Comparison of ENCODE assay signal across 19 mouse cellular contexts in genomic region chr12:16640075-16640474, GRCm38 (mm10). TPM values are rescaled to one million over a fixed set of nuclear protein-coding genes. Genes with fewer than 3 reads are reported as not detected.
DNase-seq lines count a peak whose midpoint lies in the region; ATAC-seq and TF ChIP-seq lines count a peak whose summit lies in the region.
"Had no signal": no experiment of that assay in that cellular context is flagged by ENCODE, and none has a peak within 500 bp of the region (broad histone marks: within the 10 kb centered on the region; RNA-seq: fewer than 3 reads in every experiment).

No protein-coding gene starts in this region.

- no peaks in the 10 kb centered on the region for H3K9me3 ChIP-seq in kidney, embryonic 15.5 days (replicated peaks)
- no peaks in the 10 kb centered on the region for H3K9me3 ChIP-seq in stomach, postnatal 0 days (ENCODE audit: control insufficient read depth, low read length)
- H3K9me3 ChIP-seq: liver, embryonic 13.5 days; stomach, embryonic 15.5 days had no signal

- WGBS in kidney, adult 2 months = 78% methylated on average over 6 of the region's 6 CpGs
- 84% methylated on average over 6 of the region's 6 CpGs for WGBS in kidney, embryonic 15.5 days
- WGBS in stomach, postnatal 0 days = 88% methylated on average over 6 of the region's 6 CpGs

- no peak overlapping the region for H3K4me2 ChIP-seq in kidney, embryonic 15.5 days
- H3K4me2 ChIP-seq in stomach, postnatal 0 days (replicated peaks; ENCODE audit: low read depth) = no peak overlapping the region
- H3K4me2 ChIP-seq: liver, embryonic 13.5 days; lung, embryonic 14.5 days; stomach, embryonic 15.5 days had no signal

- no peak for TF ChIP-seq CTCF in gastrocnemius, adult 2 months (IDR thresholded peaks at IDR 0.05)
- no peak for TF ChIP-seq CTCF in kidney, adult 2 months (conservative IDR thresholded peaks at IDR 0.05; ENCODE audit: insufficient read depth, insufficient read length, low read depth, low read length)
- TF ChIP-seq CTCF in stomach, postnatal 0 days (IDR thresholded peaks at IDR 0.05; ENCODE audit: low read depth) = no peak

- peak overlapping the region; percentile 47 for H3K4me3 ChIP-seq in gastrocnemius, adult 2 months
- no peak overlapping the region for H3K4me3 ChIP-seq in kidney, adult 2 months (ENCODE audit: insufficient read depth, low read depth, low read length)
- H3K4me3 ChIP-seq in kidney, embryonic 15.5 days (replicated peaks) = no peak overlapping the region
- H3K4me3 ChIP-seq in stomach, postnatal 0 days (ENCODE audit: low read depth, low read length) = no peak overlapping the region
- H3K4me3 ChIP-seq: liver, embryonic 13.5 days; stomach, embryonic 15.5 days had no signal

- no peak for TF ChIP-seq EP300 in stomach, postnatal 0 days (optimal IDR thresholded peaks at IDR 0.05)

- H3K4me1 ChIP-seq in kidney, adult 2 months (ENCODE audit: control insufficient read depth, insufficient read depth, low read length) = no peaks in the 10 kb centered on the region
- 0 out of 2 replicates have a peak, but pooled peaks cover 4% of the 10 kb centered on the region for H3K4me1 ChIP-seq in kidney, embryonic 15.5 days
- H3K4me1 ChIP-seq in stomach, postnatal 0 days (replicated peaks; ENCODE audit: control insufficient read depth, insufficient read depth) = no peaks in the 10 kb centered on the region
- H3K4me1 ChIP-seq: liver, embryonic 13.5 days had no signal

- peak; percentile 88 for DNase-seq in gastrocnemius, adult 2 months
- no peak for DNase-seq in gastrocnemius, postnatal 10 days
- DNase-seq in kidney, adult 2 months = peak; percentile 80
- DNase-seq in adrenal gland, postnatal 10 days = peak; percentile 64
- peak; percentile 41 to 52 for DNase-seq in gastrocnemius, postnatal 36 days
- DNase-seq in stomach, postnatal 0 days (ENCODE audit: low spot score) = no peak
- DNase-seq: cerebellum, adult 8-10 months; liver, embryonic 13.5 days; right cerebral cortex, postnatal 25 days had no signal

- ATAC-seq in kidney, embryonic 15.5 days (replicated peaks; ENCODE audit: low FRiP score) = no peak
- no peak for ATAC-seq in stomach, postnatal 0 days (ENCODE audit: low FRiP score, low TSS enrichment)

- H3K27me3 ChIP-seq in kidney, adult 2 months (replicated peaks; ENCODE audit: control insufficient read depth, insufficient read depth, low read length) = no peaks in the 10 kb centered on the region
- H3K27me3 ChIP-seq in kidney, embryonic 15.5 days = no peaks in the 10 kb centered on the region
- no peaks in the 10 kb centered on the region for H3K27me3 ChIP-seq in stomach, postnatal 0 days (ENCODE audit: control insufficient read depth, insufficient read depth, low read length)
- H3K27me3 ChIP-seq: stomach, embryonic 15.5 days had no signal

- H3K9ac ChIP-seq in kidney, embryonic 15.5 days = no peak overlapping the region
- H3K9ac ChIP-seq in stomach, postnatal 0 days (ENCODE audit: low read length) = no peak overlapping the region
- H3K9ac ChIP-seq: liver, embryonic 13.5 days; lung, embryonic 14.5 days; stomach, embryonic 15.5 days had no signal

- TF ChIP-seq POLR2A in kidney, adult 2 months (IDR thresholded peaks at IDR 0.05; ENCODE audit: low read depth, low read length) = no peak

- intact Hi-C loops in gastrocnemius, adult 2 months (cut with DNase I) = no loop called here
- intact Hi-C loops in gastrocnemius, postnatal 36 days (cut with DNase I) = no loop called here

- peak overlapping the region; percentile 90 for H3K27ac ChIP-seq in gastrocnemius, adult 2 months
- no peak overlapping the region for H3K27ac ChIP-seq in kidney, adult 2 months (ENCODE audit: insufficient read depth, low read depth, low read length)
- H3K27ac ChIP-seq in kidney, embryonic 15.5 days = no peak overlapping the region
- H3K27ac ChIP-seq in stomach, postnatal 0 days (replicated peaks) = no peak overlapping the region
- H3K27ac ChIP-seq: kidney, postnatal 0 days; liver, embryonic 13.5 days; stomach, embryonic 15.5 days had no signal

- H3K36me3 ChIP-seq in kidney, adult 2 months (ENCODE audit: control insufficient read depth, insufficient read depth, low read length) = no peaks in the 10 kb centered on the region
- no peaks in the 10 kb centered on the region for H3K36me3 ChIP-seq in kidney, embryonic 15.5 days
- no peaks in the 10 kb centered on the region for H3K36me3 ChIP-seq in stomach, postnatal 0 days (ENCODE audit: control insufficient read depth, insufficient read depth, low read length)
- H3K36me3 ChIP-seq: liver, embryonic 13.5 days; stomach, embryonic 15.5 days had no signal

RNA-seq across cellular contexts. Expression of gene Ntsr2, which starts 13.1 kb away (rescaled TPM):
- 1 to 10 TPM; 2.2 to 4.2 TPM for total RNA-seq in gastrocnemius, adult 2 months (2021)
- 1 to 10 TPM; 1.3 to 1.9 TPM for total RNA-seq in gastrocnemius, postnatal 10 days (2021)
- 0.27 and 0.30 TPM in 2 replicates for polyA plus RNA-seq in kidney, adult 2 months (2012; rRNA removed)
- polyA plus RNA-seq in kidney, embryonic 15.5 days (2015; fragmentation: Nextera tagmentation; extraction: Ambion mirVana) = 0.26 and 0.46 TPM in 2 replicates
- total RNA-seq in adrenal gland, postnatal 10 days (2021) = under 1 TPM in 1 of 2 experiments, not detected in 1; 0.60 TPM
- 1 to 10 TPM; 2.2 to 2.6 TPM for total RNA-seq in gastrocnemius, postnatal 36 days (2021)
- not detected in 2 replicates for polyA plus RNA-seq in stomach, postnatal 0 days (2015; fragmentation: Nextera tagmentation; extraction: Ambion mirVana)
- total RNA-seq: CH12.LX; MEL; neutrophil, adult 5-6 weeks had no signal
- polyA plus RNA-seq: forebrain, embryonic 11.5 days; limb, embryonic 11.5 days; liver, embryonic 13.5 days; lung, embryonic 14.5 days; thymus, postnatal 0 days had no signal

RNA-seq across cellular contexts. Expression of gene Lpin1, which starts 29.3 kb away (rescaled TPM):
- 100 to 1,000 TPM; 279 to 395 TPM for total RNA-seq in gastrocnemius, adult 2 months (2021)
- total RNA-seq in gastrocnemius, postnatal 10 days (2021) = 10 to 100 TPM; 29.6 to 48.0 TPM
- polyA plus RNA-seq in kidney, adult 2 months (2012; rRNA removed) = 33.5 and 34.2 TPM in 2 replicates
- 5.5 and 6.8 TPM in 2 replicates for polyA plus RNA-seq in kidney, embryonic 15.5 days (2015; fragmentation: Nextera tagmentation; extraction: Ambion mirVana)
- 100 to 1,000 TPM in 1 of 2 experiments, 10 to 100 TPM in 1; 76.2 to 163 TPM for total RNA-seq in adrenal gland, postnatal 10 days (2021)
- 100 to 1,000 TPM; 227 to 246 TPM for total RNA-seq in gastrocnemius, postnatal 36 days (2021)
- polyA plus RNA-seq in stomach, postnatal 0 days (2015; fragmentation: Nextera tagmentation; extraction: Ambion mirVana) = 1.6 and 1.8 TPM in 2 replicates

Comparison
In these comparisons a context has a peak if more than half of its experiments do, and no peak if none do; other contexts are left out.
1. DNase-seq: peak in gastrocnemius, adult 2 months (single experiment), kidney, adult 2 months (single experiment), adrenal gland, postnatal 10 days (single experiment) and gastrocnemius, postnatal 36 days (2 of 2); none in gastrocnemius, postnatal 10 days (single experiment) and stomach, postnatal 0 days (single experiment).